Mouse (Mus musculus): Measurements from ENCODE around the gene Map3k5.

DNA sequence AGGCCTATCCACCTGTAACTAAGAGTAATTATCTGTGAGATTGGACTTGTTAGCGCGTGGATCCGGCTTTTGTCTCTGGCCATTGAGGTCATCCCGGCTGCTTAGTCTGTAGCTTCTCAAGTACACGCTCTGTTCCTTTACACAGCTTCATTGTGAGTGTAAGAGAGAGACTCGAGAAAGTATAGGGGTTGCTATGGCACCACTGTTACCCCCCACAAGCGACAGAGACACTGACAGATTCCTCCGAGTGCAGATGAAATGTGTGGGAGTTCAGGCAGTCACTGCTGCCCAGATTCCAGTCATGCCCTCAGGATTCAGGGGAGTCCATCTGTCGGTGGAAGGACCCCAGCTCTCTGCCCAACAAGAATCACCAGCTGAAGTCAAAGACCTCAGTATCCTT, 53.5 kb downstream of the Map3k5 start:
- no peak for TF ChIP-seq POLR2A (IDR thresholded peaks at IDR 0.05; ENCODE audit: borderline replicate concordance, insufficient read depth, low read length)
- no peak for TF ChIP-seq CTCF (IDR thresholded peaks at IDR 0.05; ENCODE audit: borderline replicate concordance, insufficient read depth, low read depth, low read length)

Data from cerebellum, adult 2 months (tissue).